28 mouse cellular contexts compared by ENCODE assay signal in genomic region chr8:10592917-10593316, GRCm38 (mm10).
"Had no signal": no experiment of that assay in that cellular context is flagged by ENCODE, and none has a peak within 500 bp of the region (broad histone marks: within the 10 kb centered on the region; RNA-seq: fewer than 3 reads in every experiment).

No protein-coding gene starts in this region.

- H3K9me3 ChIP-seq: limb, embryonic 10.5 days; limb, embryonic 12.5 days; limb, embryonic 13.5 days; limb, embryonic 15.5 days; liver, embryonic 12.5 days; liver, embryonic 13.5 days; liver, embryonic 15.5 days; lung, embryonic 15.5 days; megakaryocyte, embryonic 14.5 days; midbrain, embryonic 12.5 days; midbrain, embryonic 13.5 days; midbrain, embryonic 15.5 days had no signal

- DNase-seq: left cerebral cortex, postnatal 4 days; liver; liver, embryonic 13.5 days; liver, postnatal 0 days; lung, adult 18-20 months; lung, adult 2 months; lung, embryonic 14.5 days; lung, postnatal 10 days; lung, postnatal 14 days; lung, postnatal 36 days; lung, postnatal 4 days; midbrain, embryonic 14.5 days had no signal

- H3K27me3 ChIP-seq: limb, embryonic 12.5 days; limb, embryonic 13.5 days; limb, embryonic 15.5 days; liver, embryonic 13.5 days; liver, embryonic 15.5 days; lung, embryonic 15.5 days; midbrain, embryonic 13.5 days; midbrain, embryonic 15.5 days had no signal

- H3K4me3 ChIP-seq: limb, embryonic 10.5 days; limb, embryonic 12.5 days; limb, embryonic 13.5 days; limb, embryonic 15.5 days; liver, embryonic 12.5 days; liver, embryonic 13.5 days; liver, embryonic 15.5 days; lung, embryonic 15.5 days; megakaryocyte, embryonic 14.5 days; midbrain, embryonic 12.5 days; midbrain, embryonic 13.5 days; midbrain, embryonic 15.5 days; myocyte had no signal

- H3K4me1 ChIP-seq: limb, embryonic 10.5 days; limb, embryonic 12.5 days; limb, embryonic 13.5 days; limb, embryonic 15.5 days; liver, embryonic 12.5 days; liver, embryonic 13.5 days; liver, embryonic 15.5 days; lung, embryonic 15.5 days; midbrain, embryonic 12.5 days; midbrain, embryonic 15.5 days had no signal

- H3K27ac ChIP-seq: limb, embryonic 10.5 days; limb, embryonic 12.5 days; limb, embryonic 13.5 days; limb, embryonic 15.5 days; liver, embryonic 12.5 days; liver, embryonic 13.5 days; liver, embryonic 14.5 days; liver, embryonic 15.5 days; lung, embryonic 15.5 days; macrophage; midbrain, embryonic 12.5 days; midbrain, embryonic 13.5 days; midbrain, embryonic 15.5 days had no signal

- ATAC-seq: liver, embryonic 12.5 days; liver, postnatal 0 days; lung, postnatal 0 days; midbrain, embryonic 13.5 days; midbrain, embryonic 15.5 days; midbrain, embryonic 16.5 days had no signal

- H3K36me3 ChIP-seq: limb, embryonic 10.5 days; limb, embryonic 12.5 days; limb, embryonic 13.5 days; limb, embryonic 15.5 days; liver, embryonic 12.5 days; liver, embryonic 13.5 days; liver, embryonic 15.5 days; lung, embryonic 15.5 days; midbrain, embryonic 12.5 days; midbrain, embryonic 13.5 days; midbrain, embryonic 15.5 days had no signal

- H3K9ac ChIP-seq: limb, embryonic 12.5 days; limb, embryonic 13.5 days; limb, embryonic 15.5 days; liver, embryonic 12.5 days; liver, embryonic 13.5 days; liver, embryonic 14.5 days; liver, embryonic 15.5 days; liver, postnatal 0 days; lung, embryonic 14.5 days; lung, embryonic 15.5 days; midbrain, embryonic 12.5 days; midbrain, embryonic 13.5 days; midbrain, embryonic 15.5 days had no signal
